Mouse (Mus musculus) lung, postnatal 10 days (tissue): ENCODE data around the gene Fam131c.

ENCODE experiments used
- DNase-seq: peaks from one replicate; pipeline ENCODE4 v3.0.0; 2021

Gene Fam131c

DNA sequence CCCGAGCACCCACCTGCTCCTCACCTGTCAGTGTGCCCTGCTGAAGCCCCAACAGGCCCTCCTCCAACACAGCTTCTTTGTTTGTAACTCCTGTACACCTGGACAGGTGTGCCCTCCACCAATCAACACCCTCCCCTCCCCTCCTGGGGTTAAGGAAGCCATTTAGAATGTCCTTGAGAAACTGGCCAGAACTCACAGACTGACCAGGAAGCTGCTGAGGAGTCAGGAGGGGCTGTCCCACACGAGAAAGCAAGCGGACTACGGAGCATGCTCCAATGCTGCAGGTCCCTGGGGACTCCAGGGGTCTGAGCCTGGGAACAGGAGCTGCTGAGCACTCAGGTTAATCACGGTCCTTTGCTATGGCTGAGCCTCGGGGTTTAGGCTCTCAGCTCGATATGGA, 47.9 kb downstream of the Fam131c start, which contains the start of gene Clcnkb:
Gene Clcnkb (minus strand): TSS at position 91 of the 400 bp plus-strand sequence.
- DNase-seq = no peak

DNA sequence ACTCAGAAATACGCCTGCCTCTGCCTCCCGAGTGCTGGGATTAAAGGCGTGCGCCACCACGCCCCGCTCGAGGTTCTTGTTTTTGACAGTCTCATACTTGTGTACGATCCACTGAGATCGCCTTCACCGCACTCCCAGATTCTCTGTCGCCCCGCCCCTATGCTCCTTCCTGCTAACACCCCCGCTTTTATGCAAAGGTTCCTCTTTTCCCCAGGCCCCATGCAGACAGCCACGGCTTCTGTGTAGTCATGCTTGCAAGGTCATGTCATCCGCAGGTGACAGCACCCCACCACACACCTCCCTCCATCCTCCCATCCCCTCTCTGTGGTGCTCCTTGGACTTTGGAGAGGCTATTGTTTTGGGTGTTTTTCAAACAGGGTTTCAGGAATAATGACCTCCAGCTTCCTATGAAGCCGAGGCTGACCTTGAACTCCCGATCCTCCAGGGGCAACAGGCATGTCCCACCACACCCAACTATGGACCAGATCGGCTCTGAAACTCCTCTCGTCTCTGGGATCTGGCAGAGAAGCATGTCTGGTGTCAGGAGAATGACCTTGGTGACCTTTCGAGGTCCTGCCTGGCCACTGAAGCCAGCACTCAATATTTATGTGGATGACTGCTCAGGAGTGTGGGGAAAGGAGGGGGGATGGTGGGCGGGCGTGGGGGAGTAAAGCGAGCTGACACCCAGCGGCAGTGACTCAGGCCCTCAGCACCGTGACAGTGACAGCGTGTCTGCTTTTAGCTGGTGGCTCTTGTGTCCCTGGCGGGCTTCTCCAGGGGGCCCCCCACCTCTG, 51.6 kb downstream of the Fam131c start:
- DNase-seq = peak; percentile 43

DNA sequence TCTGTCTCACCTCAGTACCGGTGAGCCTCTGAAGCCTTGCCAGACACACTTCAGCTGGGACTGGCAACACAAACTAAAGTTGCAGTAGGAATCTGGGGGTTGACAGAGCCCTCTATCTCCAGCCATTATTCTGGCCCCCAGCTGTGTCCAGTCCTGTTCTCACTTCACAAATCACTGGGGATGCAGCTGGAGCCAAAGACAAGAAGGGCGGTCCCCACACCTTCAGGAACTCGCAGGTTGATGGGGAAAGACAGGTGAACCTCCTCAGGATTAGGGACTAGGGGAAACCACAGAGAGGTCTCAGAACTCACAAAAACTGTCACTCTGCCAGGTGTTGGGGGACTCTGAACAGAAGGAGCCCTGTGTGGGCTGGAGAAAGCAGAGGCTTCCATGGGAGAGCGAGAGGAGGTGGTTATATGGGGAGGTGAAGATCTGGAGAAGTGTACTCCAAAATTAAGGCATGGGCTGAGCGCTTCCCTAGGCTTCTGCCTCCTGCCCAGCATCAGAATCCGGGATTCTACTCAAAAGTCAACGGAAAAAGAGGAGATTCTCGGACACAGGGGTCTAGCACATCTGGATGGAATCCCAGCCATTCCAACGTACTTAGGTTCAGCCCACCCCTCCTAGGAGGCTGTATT, 52.3 kb downstream of the Fam131c start, which contains the start of gene Hspb7:
Gene Hspb7 (plus strand): TSS at position 588 of the 638 bp plus-strand sequence.
- DNase-seq = no peak

DNA sequence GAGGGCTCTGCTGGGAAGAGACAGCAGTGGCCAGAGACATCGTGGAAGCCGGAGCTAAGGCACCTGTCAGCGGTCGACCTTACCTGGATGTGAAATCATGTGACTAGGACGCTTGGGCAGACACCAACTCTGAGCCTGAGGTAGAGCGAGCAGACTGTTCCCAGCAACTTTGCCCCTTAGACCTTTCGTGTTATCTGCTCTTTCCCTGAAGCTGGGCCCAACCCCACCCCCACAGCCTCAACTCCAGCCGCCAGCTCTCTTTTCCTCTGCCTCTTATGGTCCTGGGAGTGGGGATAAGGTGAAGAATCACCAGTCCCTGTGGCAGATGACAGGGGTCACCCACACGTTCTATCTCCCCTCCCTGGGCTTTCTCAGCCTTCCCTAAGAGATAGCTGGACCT, 52.9 kb downstream of the Fam131c start:
- no peak for DNase-seq

DNA sequence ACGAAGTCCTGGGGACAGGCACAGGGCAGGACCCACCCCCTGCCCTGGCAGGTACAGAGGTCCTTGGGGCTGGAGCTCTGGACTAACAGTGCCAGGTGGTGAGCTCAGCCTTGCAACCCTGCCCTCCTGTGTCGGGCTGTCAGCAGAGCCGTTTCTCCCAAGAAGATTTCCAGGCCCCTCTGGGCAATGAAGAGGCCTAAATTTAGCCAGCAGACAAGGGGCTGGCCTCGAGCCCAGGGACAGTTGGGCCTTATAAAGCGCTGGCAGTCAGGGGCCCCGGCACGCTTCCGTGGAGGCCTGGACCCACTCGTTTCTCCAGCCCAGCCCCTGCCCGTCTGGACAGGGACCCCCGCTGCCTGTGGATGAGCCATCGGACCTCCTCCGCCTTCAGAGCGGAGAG, 53.4 kb downstream of the Fam131c start:
- DNase-seq = peak; percentile 75

DNA sequence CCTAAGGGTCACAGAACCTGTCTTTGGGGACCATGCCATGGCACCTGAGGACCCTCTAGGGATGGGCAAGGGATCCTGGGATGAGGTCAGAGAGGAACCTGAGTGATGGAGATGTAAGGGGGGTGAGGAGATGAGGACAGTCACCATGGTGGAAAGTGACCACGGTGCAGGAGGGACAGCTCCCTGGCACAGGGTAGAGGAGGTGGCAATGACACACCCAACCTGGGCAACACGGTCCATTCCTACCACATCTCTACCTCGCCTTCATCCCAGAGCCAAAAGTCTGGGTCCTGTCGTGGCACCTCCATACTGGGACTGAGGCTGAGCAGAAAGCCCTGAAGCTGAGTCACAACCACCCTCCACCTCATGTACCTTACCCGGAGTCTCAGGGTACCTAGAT, 54.8 kb downstream of the Fam131c start:
- no peak for DNase-seq

DNA sequence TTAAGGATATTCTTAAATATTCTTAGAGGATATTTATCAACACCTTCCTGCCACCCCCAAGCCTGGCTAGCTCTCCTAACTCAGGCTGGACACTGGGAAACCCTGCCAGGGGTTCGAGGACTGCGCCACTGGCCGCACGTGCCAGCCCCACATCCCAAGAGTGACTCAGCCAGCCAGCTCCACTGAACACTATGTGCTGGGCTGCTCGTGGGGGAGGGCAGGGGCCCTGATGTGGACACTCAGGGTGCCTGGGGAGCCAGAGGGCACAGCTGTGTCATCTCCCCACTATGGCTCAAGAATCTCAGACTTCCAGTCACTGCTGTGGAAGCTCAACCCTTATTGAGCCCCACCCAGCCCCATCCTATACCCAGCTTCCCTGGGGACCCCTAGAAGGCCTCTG, 55.3 kb downstream of the Fam131c start:
- no peak for DNase-seq

DNA sequence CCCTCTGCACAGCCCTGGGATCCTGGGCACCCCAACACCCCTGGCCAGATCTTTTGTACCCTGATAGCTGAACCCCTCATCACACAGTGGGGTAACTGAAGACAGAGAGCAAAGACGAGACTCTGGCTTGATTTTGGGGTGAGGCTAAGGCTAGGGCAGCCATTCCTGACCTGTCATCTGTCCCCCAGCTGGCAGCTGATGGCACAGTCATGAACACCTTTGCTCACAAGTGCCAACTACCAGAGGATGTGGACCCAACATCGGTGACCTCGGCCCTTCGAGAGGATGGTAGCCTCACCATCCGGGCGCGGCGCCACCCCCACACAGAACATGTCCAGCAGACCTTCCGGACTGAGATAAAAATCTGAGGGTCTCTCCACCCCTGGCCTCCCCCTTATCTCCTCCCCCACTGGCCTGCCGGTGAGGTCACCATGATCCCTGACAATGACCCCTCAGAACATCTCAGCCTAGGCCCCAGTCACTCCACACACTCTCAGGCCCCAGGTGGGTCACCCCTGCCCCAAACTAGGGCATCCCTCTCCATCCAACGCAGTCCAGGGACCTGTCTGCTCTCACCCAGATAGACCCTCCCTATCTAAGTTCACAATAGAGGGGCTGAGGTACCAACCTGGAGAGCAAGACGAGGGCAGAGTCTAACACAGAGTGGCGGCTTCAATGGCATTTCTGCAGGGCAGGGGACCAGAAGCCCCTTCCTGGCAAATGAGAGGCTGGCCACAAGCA, 55.8 kb downstream of the Fam131c start:
- no peak for DNase-seq

DNA sequence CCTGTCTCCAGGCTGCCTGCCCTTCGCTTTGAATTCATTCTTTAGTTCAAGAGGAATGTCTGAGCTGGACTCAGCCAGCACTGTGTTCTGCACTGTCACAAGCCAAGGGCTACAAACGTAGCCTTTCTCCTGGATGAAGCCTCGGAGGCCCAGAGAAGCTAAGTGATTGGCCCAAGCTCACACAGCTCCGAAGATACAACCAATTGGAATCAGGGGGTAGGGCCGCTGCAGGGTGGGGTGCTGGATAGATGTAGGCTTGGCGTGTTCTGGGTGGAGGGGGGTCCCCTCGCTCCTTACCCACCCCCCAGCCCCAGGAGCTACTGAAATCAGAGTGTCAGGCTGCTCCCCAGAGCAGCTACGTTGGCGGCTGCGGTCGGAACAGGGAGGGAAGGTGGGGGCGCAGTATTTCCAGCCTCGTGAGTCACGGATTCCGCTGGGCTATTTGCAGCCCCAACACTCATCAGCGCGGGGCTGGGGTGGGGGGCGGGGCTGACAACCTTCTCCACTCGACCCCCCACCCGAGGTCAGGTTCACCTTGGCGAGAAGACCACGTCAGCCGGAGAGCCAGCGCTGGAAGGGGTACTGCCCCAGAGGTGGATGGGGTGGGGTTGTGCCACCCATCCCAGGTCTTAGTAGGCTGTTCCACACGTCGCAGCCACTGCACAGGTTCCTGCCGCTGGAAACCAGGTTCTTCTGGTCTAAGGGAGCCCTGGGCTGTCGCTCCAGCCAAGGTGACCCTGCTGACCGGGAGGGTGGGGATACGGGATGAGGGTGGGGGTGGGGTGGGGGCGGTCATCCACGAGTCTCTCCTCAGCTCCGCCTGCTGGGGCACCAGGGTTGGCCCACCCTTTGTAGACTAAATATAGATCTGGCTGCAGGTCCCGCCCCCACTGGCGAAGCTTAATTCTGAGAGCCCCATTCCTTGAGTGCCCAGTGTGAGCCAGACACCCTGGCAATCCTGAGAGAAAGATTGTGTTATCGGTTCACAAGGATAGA, 57.8 kb downstream of the Fam131c start:
- peak; percentile 75 for DNase-seq

DNA sequence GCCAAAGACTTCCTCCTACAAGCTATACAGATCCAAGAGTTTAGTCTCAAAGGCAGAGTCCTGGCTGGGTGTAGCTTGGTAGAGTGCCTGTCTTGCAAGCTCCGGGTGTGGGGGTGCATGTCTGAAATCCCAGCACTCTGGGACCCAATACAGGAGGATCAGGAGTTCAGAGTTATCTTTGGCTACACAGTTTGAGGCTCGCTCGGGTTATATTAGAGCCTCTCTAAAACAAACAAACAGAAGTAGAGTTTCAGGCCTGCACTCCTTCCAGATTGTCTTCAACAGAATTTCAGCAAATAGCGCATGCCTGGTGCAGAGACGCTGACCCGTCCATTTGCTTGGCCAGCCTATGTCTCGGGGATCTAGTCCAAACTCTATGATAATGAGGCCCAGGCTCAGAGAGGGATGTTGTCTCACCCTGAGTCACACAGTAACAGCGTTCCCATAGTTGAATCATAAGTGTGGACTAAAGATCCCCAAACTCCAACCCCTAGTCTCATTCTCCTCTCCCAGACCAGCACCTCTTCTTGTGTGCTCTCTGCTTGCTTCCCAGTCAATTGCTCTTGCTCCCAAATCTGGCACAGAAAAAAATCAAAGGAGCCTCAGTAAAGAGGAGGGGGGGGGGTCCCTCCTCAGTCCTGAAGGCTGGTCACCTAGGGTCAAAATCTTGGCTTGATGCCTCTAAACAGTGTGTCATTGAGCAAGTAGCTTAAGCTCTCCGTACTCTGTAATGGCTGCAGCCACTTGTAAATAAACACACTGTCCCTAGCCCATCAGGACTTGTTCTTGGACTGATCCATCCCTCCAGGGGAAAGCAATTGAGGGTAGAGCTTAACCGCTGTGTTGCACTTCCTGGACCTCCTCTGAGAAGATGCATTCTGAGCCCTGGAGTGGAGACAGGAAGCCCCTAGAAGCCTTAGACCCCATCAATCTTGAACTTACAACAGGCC, 59.1 kb downstream of the Fam131c start:
- peak; percentile 65 for DNase-seq

DNA sequence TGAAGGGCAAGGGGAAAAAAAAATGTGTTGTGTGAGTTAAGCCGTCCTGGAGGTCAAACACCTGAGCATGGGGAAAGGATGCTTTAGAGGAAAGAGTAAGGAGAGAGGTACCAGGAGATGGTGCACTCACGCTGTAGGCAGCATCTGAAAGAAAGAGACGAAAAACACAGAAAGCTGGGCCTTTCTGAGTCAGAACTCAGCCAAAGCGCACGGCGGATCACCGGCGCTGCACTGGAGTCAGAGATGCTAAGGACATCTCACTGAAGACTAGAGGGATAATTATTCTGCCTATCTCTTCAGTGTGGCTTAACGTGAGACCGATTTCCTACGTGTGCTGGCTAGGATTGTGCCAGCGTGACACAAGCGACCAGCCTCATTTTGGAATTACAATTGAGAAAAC, 59.9 kb downstream of the Fam131c start:
- DNase-seq = no peak

DNA sequence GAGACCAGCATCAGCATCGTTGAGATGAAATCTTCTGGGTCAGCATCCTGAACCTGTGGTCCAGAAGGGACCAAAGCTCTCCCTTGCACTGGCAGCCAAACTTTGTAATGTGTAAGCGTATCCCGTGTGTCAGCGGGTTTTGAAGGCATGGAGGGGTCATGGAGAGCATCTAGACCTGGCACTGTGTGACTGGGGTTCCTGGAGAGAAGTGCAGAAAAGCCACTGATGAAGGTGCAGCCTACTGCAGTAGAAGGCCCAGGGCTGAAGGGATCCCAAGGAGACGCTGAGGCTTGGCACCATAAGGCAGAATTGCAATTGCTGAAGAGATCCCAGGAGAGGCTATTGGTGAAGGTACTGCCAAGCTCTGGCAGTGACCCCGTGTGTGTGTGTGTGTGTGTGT, 61.4 kb downstream of the Fam131c start:
- no peak for DNase-seq

DNA sequence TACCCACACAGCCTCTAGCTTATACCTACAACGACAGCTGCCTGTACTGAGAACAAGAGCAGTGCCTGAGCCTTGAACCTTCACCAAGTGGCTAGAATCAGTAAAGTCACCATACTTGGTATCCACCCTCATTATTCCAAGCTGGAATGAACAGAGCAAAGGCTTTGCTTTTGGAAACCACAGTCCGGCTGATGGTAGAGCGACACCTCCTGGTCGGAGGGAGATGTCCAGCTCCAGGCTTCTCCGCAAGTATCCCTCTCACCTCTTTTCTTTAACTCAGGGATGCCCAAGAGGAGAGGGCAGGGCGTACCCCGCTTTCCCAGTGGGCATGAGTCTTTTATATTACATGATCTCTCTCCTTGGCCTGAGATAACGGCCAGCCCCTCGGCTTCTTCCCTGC, 61.8 kb downstream of the Fam131c start:
- DNase-seq = peak; percentile 66

DNA sequence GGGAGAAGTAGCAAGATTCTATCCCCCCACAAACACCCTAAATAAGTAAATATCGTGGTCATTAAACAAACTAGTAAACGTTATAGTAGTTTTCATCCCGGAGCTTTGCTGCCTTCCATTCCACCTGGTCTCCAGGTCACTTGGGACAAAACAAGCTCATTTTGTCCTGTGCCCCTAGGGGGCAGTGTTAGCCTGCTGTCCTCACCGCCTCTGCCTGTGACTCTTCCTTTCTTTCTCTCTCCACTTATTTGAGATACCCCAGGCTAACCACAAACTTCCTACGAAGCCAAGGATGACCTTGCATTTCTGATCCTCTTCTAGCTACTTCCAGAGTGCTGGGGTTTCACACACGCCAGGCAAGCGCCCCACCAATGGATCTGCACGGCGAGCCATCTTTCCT, 63.0 kb downstream of the Fam131c start:
- DNase-seq = peak; percentile 79

DNA sequence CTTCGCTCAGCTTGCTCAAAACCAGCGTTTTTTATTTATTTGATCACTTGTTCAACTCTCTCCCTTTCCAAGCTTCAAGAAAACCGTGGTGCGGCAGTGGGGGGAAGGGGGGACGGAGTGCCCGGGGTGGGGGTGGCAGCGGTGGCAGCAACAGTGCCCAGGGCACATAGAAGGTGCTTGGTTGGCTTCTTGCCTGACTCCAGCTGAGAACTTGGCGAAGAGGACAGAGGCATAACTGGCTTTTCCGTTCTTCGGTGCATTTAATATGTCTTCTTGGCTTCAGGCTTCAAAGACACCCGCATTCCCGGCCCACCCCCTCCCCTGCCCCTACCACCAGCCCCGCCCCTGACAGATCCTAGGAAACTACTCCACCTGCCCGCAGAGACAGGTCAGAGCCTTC, 64.6 kb downstream of the Fam131c start:
- no peak for DNase-seq

DNA sequence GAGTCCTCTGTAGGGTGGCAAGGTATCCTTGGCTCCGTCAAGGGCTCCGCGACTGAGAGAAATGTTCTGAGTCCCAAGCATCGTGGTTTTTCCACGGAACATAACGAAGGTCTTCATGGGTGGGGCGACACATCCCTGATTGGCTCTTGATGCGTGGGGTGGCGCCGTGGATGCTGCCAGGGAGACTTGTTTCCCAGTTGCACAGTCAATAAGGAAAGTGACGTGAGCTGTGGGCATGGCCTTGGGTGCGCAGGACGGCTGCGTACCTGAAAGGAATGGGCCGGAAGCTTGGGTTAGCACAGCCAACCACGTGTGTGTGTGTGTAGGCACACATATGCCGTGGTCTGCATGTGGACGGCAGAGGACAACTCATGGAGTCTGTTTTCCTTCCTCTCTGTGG, 65.2 kb downstream of the Fam131c start:
- DNase-seq = no peak
